Mouse (Mus musculus) heart, adult 2 months (tissue): Measurements from ENCODE around the gene Ak9.

Experiments used
- CTCF ChIP-seq: fragments of 200-600 bp; IDR thresholded peaks from 2 replicates; pipeline ENCODE4 v1.8.1; 2022; ENCODE audit warnings: antibody characterized with exemption, mild to moderate bottlenecking, moderate library complexity
- EP300 ChIP-seq: fragments of 200-500 bp; IDR thresholded peaks from 2 replicates; pipeline ENCODE4 v1.6.1; 2011; ENCODE audit warnings: low read depth, low read length, control low read depth; ENCODE audit not compliant: insufficient read depth
- POLR2A ChIP-seq: fragments of 200-500 bp; IDR thresholded peaks from 2 replicates; pipeline ENCODE4 v1.6.1; 2011; ENCODE audit warnings: mild to moderate bottlenecking, low read depth, low read length, control low read depth; ENCODE audit not compliant: insufficient read depth

DNA sequence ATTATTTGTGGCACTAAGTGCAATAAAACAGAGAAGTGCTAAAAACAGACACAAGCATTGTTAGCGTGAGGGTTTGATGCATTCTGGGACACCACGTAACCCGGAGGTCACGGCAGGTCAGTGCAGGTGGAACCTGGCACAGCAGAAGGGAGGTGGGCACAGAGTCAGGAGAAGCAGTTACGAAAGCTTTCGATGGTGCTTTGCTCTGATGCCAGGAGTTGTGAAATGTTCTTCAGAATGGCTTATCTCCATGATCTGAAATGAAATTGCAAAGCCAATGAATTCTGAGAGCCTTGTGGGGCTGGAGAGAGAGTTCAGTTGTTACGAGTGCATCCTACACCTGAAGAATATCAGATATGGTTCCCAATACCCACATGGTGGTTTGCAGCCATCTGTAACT lies 37.6 kb downstream of the Ak9 start:
- TF ChIP-seq CTCF (no peak), EP300 (no peak), POLR2A (no peak)
